Mouse (Mus musculus): Measurements from ENCODE around the gene Peli2. TPM values are rescaled to one million over a fixed set of nuclear protein-coding genes. Genes with fewer than 3 reads are reported as not detected.
A peak's percentile ranks its signal among the peaks of the same experiment; 100 is the strongest.

The Peli2 gene
- polyA plus RNA-seq, 1 experiment from 2014 or later = 4.6 TPM

- no peak overlapping the region for H3K4me2 ChIP-seq (ENCODE audit: low read length)
- H3K4me1 ChIP-seq (ENCODE audit: control insufficient read depth, insufficient read depth, low read length) = no peaks in the 10 kb centered on the region
- no peak overlapping the region for H3K27ac ChIP-seq (ENCODE audit: low read length)
- no peaks in the 10 kb centered on the region for H3K27me3 ChIP-seq (ENCODE audit: control insufficient read depth, insufficient read depth, low read depth, low read length)
- H3K4me3 ChIP-seq (ENCODE audit: low read depth, low read length) = no peak overlapping the region
- H3K36me3 ChIP-seq (ENCODE audit: control insufficient read depth, insufficient read depth, low read length) = peaks cover 2% of the 10 kb centered on the region; the same call in 1 of the 2 replicates
- no peak for ATAC-seq
- no peak overlapping the region for H3K9ac ChIP-seq (ENCODE audit: low read depth, low read length)
- 85% methylated on average over 6 of the region's 6 CpGs for WGBS
- H3K9me3 ChIP-seq (replicated peaks; ENCODE audit: control insufficient read depth, low read length, poor library complexity, severe bottlenecking) = peaks cover 7% of the 10 kb centered on the region
Observed at GRCm38 (mm10) chr14:48186302-48186701, 65.7 kb downstream of the Peli2 start.

- no peak overlapping the region for H3K9ac ChIP-seq (ENCODE audit: low read depth, low read length)
- 76% methylated on average over 9 of the region's 9 CpGs for WGBS
- H3K4me1 ChIP-seq (ENCODE audit: control insufficient read depth, insufficient read depth, low read length) = no peaks in the 10 kb centered on the region
- peaks cover 6% of the 10 kb centered on the region for H3K9me3 ChIP-seq (replicated peaks; ENCODE audit: control insufficient read depth, low read length, poor library complexity, severe bottlenecking)
- H3K27me3 ChIP-seq (ENCODE audit: control insufficient read depth, insufficient read depth, low read depth, low read length) = no peaks in the 10 kb centered on the region
- H3K27ac ChIP-seq (ENCODE audit: low read length) = no peak overlapping the region
- peaks cover 2% of the 10 kb centered on the region; the same call in 1 of the 2 replicates for H3K36me3 ChIP-seq (ENCODE audit: control insufficient read depth, insufficient read depth, low read length)
- H3K4me2 ChIP-seq (ENCODE audit: low read length) = no peak overlapping the region
- H3K4me3 ChIP-seq (ENCODE audit: low read depth, low read length) = no peak overlapping the region
- no peak for ATAC-seq
Observed at GRCm38 (mm10) chr14:48187100-48187499, 66.5 kb downstream of the Peli2 start.

GRCm38 (mm10) chr14:48189330-48189729, 68.7 kb downstream of the Peli2 start:
- no peak for ATAC-seq
- Histone ChIP-seq H3K4me2 (ENCODE audit: low read length) (no peak overlapping the region), H3K4me1 (ENCODE audit: control insufficient read depth, insufficient read depth, low read length) (no peaks in the 10 kb centered on the region), H3K27me3 (ENCODE audit: control insufficient read depth, insufficient read depth, low read depth, low read length) (no peaks in the 10 kb centered on the region), H3K36me3 (ENCODE audit: control insufficient read depth, insufficient read depth, low read length) (no peaks in the 10 kb centered on the region), H3K9me3 (replicated peaks; ENCODE audit: control insufficient read depth, low read length, poor library complexity, severe bottlenecking) (no peaks in the 10 kb centered on the region), H3K27ac (ENCODE audit: low read length) (no peak overlapping the region), H3K9ac (ENCODE audit: low read depth, low read length) (no peak overlapping the region), H3K4me3 (ENCODE audit: low read depth, low read length) (no peak overlapping the region)
- 71% methylated on average over 8 of the region's 8 CpGs for WGBS

GRCm38 (mm10) chr14:48190946-48191345, 70.3 kb downstream of the Peli2 start:
- Histone ChIP-seq H3K4me3 (ENCODE audit: low read depth, low read length) (no peak overlapping the region), H3K27me3 (ENCODE audit: control insufficient read depth, insufficient read depth, low read depth, low read length) (no peaks in the 10 kb centered on the region), H3K36me3 (ENCODE audit: control insufficient read depth, insufficient read depth, low read length) (no peaks in the 10 kb centered on the region), H3K4me1 (ENCODE audit: control insufficient read depth, insufficient read depth, low read length) (no peaks in the 10 kb centered on the region), H3K9ac (ENCODE audit: low read depth, low read length) (no peak overlapping the region), H3K4me2 (ENCODE audit: low read length) (no peak overlapping the region), H3K27ac (ENCODE audit: low read length) (no peak overlapping the region), H3K9me3 (replicated peaks; ENCODE audit: control insufficient read depth, low read length, poor library complexity, severe bottlenecking) (no peaks in the 10 kb centered on the region)
- WGBS = 92% methylated on average over 5 of the region's 5 CpGs
- no peak for ATAC-seq

GRCm38 (mm10) chr14:48191925-48192324, 71.3 kb downstream of the Peli2 start:
- no peak for ATAC-seq
- 97% methylated on average over 3 of the region's 3 CpGs for WGBS
- Histone ChIP-seq H3K9me3 (replicated peaks; ENCODE audit: control insufficient read depth, low read length, poor library complexity, severe bottlenecking) (no peaks in the 10 kb centered on the region), H3K9ac (ENCODE audit: low read depth, low read length) (no peak overlapping the region), H3K4me2 (ENCODE audit: low read length) (no peak overlapping the region), H3K36me3 (ENCODE audit: control insufficient read depth, insufficient read depth, low read length) (no peaks in the 10 kb centered on the region), H3K4me3 (ENCODE audit: low read depth, low read length) (no peak overlapping the region), H3K27me3 (ENCODE audit: control insufficient read depth, insufficient read depth, low read depth, low read length) (no peaks in the 10 kb centered on the region), H3K27ac (ENCODE audit: low read length) (no peak overlapping the region), H3K4me1 (ENCODE audit: control insufficient read depth, insufficient read depth, low read length) (peaks cover under 1% of the 10 kb centered on the region; the same call in 1 of the 2 replicates)

GRCm38 (mm10) chr14:48196804-48197203, 76.2 kb downstream of the Peli2 start:
- Histone ChIP-seq H3K4me2 (ENCODE audit: low read length) (no peak overlapping the region), H3K4me3 (ENCODE audit: low read depth, low read length) (no peak overlapping the region), H3K27ac (ENCODE audit: low read length) (no peak overlapping the region), H3K27me3 (ENCODE audit: control insufficient read depth, insufficient read depth, low read depth, low read length) (no peaks in the 10 kb centered on the region), H3K4me1 (ENCODE audit: control insufficient read depth, insufficient read depth, low read length) (peaks cover 17% of the 10 kb centered on the region; the same call in 1 of the 2 replicates), H3K36me3 (ENCODE audit: control insufficient read depth, insufficient read depth, low read length) (no peaks in the 10 kb centered on the region), H3K9me3 (replicated peaks; ENCODE audit: control insufficient read depth, low read length, poor library complexity, severe bottlenecking) (no peaks in the 10 kb centered on the region), H3K9ac (ENCODE audit: low read depth, low read length) (no peak overlapping the region)
- WGBS = 23% methylated on average over 5 of the region's 5 CpGs
- ATAC-seq = no peak

- H3K4me3 ChIP-seq (ENCODE audit: low read depth, low read length) = no peak overlapping the region
- no peak overlapping the region for H3K9ac ChIP-seq (ENCODE audit: low read depth, low read length)
- H3K4me2 ChIP-seq (ENCODE audit: low read length) = no peak overlapping the region
- H3K36me3 ChIP-seq (ENCODE audit: control insufficient read depth, insufficient read depth, low read length) = no peaks in the 10 kb centered on the region
- peak; percentile 29; the same call in 1 of the 2 replicates for ATAC-seq
- no peak overlapping the region for H3K27ac ChIP-seq (ENCODE audit: low read length)
- no peaks in the 10 kb centered on the region for H3K27me3 ChIP-seq (ENCODE audit: control insufficient read depth, insufficient read depth, low read depth, low read length)
- no peaks in the 10 kb centered on the region for H3K9me3 ChIP-seq (replicated peaks; ENCODE audit: control insufficient read depth, low read length, poor library complexity, severe bottlenecking)
- 71% methylated on average over 7 of the region's 7 CpGs for WGBS
- peaks cover 21% of the 10 kb centered on the region; the same call in 1 of the 2 replicates for H3K4me1 ChIP-seq (ENCODE audit: control insufficient read depth, insufficient read depth, low read length)
Observed at GRCm38 (mm10) chr14:48197287-48197686, 76.7 kb downstream of the Peli2 start.

- peaks cover 23% of the 10 kb centered on the region; the same call in 1 of the 2 replicates for H3K4me1 ChIP-seq (ENCODE audit: control insufficient read depth, insufficient read depth, low read length)
- ATAC-seq = no peak
- H3K4me2 ChIP-seq (ENCODE audit: low read length) = no peak overlapping the region
- H3K27ac ChIP-seq (ENCODE audit: low read length) = no peak overlapping the region
- no peaks in the 10 kb centered on the region for H3K36me3 ChIP-seq (ENCODE audit: control insufficient read depth, insufficient read depth, low read length)
- no peaks in the 10 kb centered on the region for H3K27me3 ChIP-seq (ENCODE audit: control insufficient read depth, insufficient read depth, low read depth, low read length)
- H3K9me3 ChIP-seq (replicated peaks; ENCODE audit: control insufficient read depth, low read length, poor library complexity, severe bottlenecking) = no peaks in the 10 kb centered on the region
- 40% methylated on average over 8 of the region's 8 CpGs for WGBS
- H3K4me3 ChIP-seq (ENCODE audit: low read depth, low read length) = no peak overlapping the region
- H3K9ac ChIP-seq (ENCODE audit: low read depth, low read length) = no peak overlapping the region
Observed at GRCm38 (mm10) chr14:48198190-48198954, 77.7 kb downstream of the Peli2 start.

- Histone ChIP-seq H3K27ac (ENCODE audit: low read length) (no peak overlapping the region), H3K9me3 (replicated peaks; ENCODE audit: control insufficient read depth, low read length, poor library complexity, severe bottlenecking) (no peaks in the 10 kb centered on the region), H3K4me1 (ENCODE audit: control insufficient read depth, insufficient read depth, low read length) (peaks cover 23% of the 10 kb centered on the region; the same call in 1 of the 2 replicates), H3K4me3 (ENCODE audit: low read depth, low read length) (no peak overlapping the region), H3K27me3 (ENCODE audit: control insufficient read depth, insufficient read depth, low read depth, low read length) (no peaks in the 10 kb centered on the region), H3K9ac (ENCODE audit: low read depth, low read length) (no peak overlapping the region), H3K4me2 (ENCODE audit: low read length) (no peak overlapping the region), H3K36me3 (ENCODE audit: control insufficient read depth, insufficient read depth, low read length) (no peaks in the 10 kb centered on the region)
- ATAC-seq = no peak
- WGBS = 53% methylated on average over 16 of the region's 16 CpGs
Observed at GRCm38 (mm10) chr14:48198957-48199356, 78.3 kb downstream of the Peli2 start.

Data from midbrain, embryonic 16.5 days (tissue).